Mouse (Mus musculus) lung, postnatal 14 days (tissue): ENCODE measurements around the gene Fgd3.

Experiments used
- DNase-seq: peaks from one replicate; pipeline ENCODE4 v3.0.0; 2021

Fgd3 gene

DNA sequence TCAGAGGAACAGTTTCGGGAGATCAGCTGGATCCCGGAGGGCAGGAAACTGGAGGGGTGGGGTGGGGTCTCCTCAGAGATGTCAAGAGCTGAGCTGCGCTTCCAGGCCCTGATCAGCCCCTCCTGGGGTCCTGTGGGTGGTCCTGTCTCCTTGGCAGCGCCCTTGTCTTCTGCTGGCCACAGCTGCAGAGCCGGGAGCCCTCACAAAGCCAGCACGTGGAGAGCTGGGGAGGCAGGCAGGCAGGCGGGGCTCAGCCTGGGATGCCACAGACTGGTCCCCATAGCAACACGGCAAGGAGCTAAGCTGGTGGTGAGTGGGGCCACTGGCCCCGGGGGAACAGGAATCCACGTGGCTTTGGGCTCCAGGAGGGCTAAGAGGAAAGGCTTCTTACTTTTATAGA is at the start of gene Fgd3:
Gene Fgd3, minus strand, starts transcription at position 272 of the 400 bp plus-strand sequence.
- DNase-seq: no peak

- no peak for DNase-seq
These were observed 49.3 kb upstream of the Fgd3 start for GRCm38 (mm10) chr13:49369404-49369803.

- no peak for DNase-seq
These were observed 47.7 kb upstream of the Fgd3 start for GRCm38 (mm10) chr13:49367657-49368440.

DNA sequence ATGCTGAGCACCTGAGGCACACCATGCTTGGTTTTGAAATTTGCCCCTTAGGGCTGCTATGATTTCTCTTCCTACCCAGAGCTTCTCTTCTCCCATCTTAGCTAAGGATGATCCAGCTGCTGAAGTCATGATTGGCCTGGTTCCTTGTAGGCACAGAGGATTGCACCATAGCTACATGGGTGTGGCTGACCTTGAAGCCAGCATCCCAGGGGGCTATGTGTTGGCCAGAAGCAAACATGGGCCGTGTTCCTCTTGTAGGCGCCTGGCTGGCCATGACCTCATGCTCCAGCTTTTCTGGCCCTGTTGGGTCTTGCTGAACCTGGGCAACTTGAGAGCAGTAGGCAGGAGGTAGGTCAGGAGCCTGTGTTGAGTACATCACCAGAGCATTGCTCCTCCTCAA is 44.6 kb upstream of the Fgd3 start:
- no peak for DNase-seq

- DNase-seq: no peak
These were observed 42.7 kb upstream of the Fgd3 start for GRCm38 (mm10) chr13:49362804-49363203.

DNA sequence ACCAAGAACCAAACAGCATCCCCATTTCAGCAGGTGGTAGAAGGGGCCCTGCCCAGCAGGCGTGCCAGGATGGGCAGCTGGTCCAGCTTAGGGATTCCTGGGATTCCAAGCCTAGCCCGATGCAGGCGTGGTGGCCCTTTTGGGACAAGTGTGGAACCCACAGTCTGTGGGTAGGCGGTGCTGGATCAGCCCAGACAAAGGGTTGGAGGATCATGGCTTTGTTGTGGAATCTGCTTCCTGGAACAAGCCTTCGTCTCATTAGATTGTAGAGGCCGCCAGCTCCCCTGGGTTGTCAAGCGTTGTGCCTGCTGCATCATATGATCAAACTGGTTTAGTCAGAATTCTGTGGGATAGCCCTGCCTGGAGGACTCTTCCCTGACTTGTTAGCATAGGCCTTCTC is 42.3 kb upstream of the Fgd3 start:
- DNase-seq: no peak

- DNase-seq: no peak
These were observed 40.8 kb upstream of the Fgd3 start for GRCm38 (mm10) chr13:49360906-49361406.

DNA sequence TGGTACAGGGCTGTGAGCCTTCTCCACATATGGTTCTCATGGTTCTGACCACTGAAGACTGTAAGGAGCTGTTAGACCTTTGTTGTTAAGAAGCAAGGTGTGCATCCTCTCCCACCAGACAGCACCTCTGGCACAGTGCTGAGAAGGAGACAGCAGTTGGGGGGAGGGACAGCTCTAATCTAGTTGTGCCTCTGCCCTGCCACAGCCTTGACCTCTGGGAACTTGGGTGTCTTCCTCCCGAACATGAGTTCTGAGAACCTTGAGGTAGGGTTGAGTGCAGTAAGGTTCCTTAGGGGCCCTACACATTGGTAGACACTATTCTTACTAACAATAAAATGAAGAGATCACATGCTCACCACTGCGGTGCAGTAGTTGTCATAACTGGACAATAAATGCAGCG is 38.1 kb upstream of the Fgd3 start:
- DNase-seq: no peak

GRCm38 (mm10) chr13:49357367-49358026 is 37.4 kb upstream of the Fgd3 start:
- DNase-seq: no peak

- DNase-seq: no peak
These were observed 36.0 kb upstream of the Fgd3 start for GRCm38 (mm10) chr13:49356090-49356489.

DNA sequence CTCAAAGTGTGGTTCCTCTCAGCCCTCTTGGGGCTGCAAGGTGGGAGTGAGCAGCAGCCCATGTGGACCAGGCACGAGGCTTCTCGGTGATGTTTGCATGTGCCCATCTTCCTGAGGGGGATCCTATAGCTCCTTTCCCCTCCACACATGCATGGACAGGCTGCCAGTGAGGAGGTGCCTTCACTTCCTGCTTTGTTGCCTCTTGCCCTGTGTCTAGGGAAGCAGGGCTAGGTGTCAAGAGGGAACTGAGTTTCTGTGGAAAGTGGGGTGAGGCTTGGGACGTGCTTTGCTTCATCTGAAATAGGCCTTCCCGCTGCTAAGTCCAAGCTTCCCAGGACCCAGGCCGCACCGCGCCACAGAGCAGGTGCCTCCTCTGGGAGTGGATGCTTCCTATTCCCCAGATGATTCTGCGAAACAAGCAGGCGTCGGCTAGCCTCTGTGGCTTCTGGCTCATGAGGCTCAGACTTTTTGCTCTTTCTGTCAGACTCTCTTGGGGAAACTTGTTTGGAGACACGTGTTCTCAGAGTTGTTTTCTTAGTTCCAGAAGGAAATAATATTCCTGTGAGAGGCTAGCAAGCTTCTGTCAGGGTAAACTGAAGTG is 35.5 kb upstream of the Fgd3 start:
- no peak for DNase-seq

DNA sequence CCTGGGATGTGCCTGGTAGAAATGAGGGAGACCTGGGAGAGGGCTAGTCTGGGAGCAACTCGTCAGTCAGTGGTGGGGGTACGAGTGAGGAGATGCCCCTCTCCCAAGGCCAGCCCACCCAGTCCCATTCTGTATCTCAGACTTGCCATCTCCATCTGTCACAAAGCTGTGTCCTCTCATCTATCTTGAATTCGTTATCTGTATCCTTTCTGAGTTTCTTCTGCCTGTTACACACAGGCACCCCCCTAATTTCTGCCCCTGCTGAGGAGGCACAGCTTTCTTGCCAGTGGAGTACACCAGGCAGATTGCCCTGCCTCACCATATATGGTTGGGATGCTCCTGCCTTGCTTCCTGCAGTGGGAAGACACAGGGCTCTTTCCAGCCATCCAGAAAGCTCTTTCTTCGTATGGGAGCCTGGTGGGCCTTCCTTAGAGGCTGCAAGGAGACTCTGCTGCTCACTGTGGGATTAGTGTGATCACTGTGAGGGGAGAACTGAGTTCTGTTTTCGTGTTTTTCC is 33.9 kb upstream of the Fgd3 start:
- no peak for DNase-seq

- no peak for DNase-seq
These were observed 33.3 kb upstream of the Fgd3 start for GRCm38 (mm10) chr13:49353422-49353821.

GRCm38 (mm10) chr13:49352581-49353159 is 32.6 kb upstream of the Fgd3 start:
- DNase-seq: no peak

DNA sequence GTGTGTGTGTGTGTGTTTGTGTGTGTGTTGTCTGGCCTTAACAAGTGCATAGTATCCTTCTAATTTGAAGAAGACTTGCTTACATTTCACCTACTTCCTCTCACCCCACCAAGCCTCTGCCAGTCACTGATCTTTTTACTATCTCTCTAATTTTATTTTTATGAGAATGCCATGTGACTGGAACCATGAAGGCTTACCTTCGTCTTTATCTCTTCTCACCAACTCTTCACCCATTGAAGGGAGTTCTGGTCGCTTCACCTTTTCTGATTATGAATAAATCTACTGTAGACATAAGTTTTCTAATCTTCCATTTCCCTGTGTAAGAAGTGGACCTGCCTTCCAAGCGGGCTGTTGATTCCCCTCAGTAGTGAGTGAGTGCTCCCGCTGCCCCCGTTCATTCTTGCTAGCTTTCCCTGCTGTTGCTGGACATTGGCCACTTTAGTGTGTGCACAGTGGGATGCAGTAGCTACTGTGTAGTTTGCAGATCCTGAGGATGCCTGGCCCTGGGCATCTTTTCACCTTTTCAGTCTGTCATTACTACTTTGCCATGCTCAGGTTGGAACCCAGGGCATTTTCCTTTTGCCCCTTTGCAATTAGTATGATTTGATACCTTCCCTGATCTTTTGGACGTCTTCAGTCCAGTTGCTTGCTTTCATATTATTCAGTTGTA is 29.9 kb upstream of the Fgd3 start:
- DNase-seq: no peak

DNA sequence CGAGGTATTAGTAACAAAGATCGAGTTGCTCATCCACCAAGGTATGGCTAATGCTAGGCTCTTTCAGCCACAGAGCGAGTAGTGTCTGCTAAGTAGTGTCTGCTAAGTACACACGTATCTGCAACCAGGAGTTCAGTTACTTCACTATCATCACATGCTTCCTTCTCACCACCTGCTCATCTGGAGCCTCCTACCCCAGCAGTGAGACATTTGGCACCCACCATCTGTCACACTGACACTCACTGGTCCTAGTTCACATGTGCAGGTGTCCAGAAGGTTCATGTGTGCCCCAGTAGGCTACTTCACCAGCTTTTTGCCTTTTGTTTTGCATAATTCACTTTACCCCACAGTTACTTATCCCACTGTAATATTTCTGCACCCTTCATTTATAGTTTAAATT is 29.2 kb upstream of the Fgd3 start:
- DNase-seq: no peak

DNA sequence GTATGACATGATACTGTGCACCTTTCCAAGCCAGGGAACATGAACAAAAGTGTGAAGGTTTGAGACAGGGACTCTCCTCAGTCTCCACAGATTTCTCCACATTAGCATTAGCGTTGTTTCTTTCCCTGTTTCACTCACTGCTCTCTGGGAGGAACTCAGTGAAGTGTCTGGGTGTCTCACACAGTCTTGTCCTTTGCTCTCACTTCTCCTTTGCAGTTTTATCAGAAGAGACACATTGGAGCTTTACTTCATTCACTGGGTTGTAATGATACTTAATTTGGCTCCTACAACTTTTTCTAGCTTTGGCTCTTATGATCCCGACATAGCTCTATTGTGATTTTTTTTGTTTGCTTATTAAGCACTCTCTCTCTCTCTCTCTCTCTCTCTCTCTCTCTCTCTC is 28.4 kb upstream of the Fgd3 start:
- no peak for DNase-seq

DNA sequence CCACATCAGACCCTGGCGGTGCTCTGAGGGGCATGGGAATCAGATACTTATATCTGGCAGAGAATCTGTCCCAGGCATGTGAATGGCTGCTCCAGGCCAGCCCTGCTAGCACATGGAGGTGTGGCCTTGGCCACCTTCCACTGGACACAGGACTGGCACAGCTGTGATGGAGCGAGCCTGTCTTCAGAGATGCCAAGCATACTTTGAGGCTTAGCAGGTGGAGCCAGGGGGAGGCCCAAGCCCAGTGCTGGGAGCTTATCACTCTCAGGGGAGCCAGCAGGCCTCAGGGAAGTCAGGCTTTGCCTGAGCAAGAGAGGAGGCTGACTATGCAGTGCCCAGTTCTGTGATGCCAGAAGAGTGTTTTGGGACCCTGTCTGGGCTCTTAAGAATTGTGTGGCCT is 25.4 kb upstream of the Fgd3 start:
- peak; percentile 59 for DNase-seq

DNA sequence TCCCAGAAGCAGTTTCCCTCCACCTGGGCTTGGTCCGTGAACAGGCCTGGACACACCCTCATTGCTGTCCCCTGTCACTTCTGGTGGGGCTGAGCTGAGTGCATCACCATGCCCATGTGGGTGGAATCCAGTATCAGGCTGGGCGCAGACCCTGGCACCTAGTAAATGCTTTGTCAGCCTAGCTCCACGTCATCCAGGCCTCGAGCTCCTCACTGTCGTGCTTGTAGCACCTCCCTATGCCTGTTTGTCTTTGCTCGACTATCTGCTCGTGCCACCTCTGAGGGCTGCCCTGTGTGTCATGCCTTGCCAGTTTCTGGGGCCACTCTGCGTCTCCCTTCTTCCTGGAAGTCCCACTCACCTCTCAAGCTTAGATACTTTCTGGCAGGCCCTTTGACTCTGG is 24.5 kb upstream of the Fgd3 start:
- DNase-seq: no peak

GRCm38 (mm10) chr13:49342723-49343100 is 22.6 kb upstream of the Fgd3 start:
- no peak for DNase-seq

- no peak for DNase-seq
These were observed 22.0 kb upstream of the Fgd3 start for GRCm38 (mm10) chr13:49341831-49342722.
